Mouse (Mus musculus): ENCODE data around the gene Rtn4rl1. TPM values are rescaled to one million over a fixed set of nuclear protein-coding genes. Genes with fewer than 3 reads are reported as not detected.

The Rtn4rl1 gene
- polyA plus RNA-seq, 1 experiment from 2014 or later, result 12.7 TPM

DNA sequence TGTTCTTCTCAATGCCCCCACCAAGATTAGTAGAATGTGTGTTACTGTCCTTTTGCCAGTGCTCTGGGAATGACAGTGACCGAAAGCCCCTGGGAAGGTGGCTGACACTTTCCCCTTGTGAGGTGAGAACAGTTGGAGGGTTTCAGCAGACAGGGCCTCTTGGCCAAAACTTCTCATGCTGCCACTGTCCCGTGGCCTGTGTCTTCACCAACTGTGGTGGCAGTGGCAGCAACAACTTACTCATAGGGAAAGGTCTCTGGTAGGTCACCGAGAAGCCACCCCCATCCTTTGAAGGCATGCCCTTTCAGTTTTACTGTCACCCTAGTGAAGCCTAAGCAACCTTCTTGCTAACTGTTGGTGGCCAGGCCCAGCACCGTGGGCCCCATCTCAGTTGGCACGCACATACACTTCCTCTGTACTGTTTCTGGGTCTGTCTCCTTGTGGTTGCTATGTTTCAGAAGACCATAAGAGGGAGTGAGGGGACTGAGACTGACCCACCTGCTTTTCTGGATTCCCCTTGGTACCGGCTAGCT is 39.5 kb upstream of the Rtn4rl1 start:
- H3K27ac ChIP-seq (ENCODE audit: low read depth, low read length), result no peak overlapping the region

DNA sequence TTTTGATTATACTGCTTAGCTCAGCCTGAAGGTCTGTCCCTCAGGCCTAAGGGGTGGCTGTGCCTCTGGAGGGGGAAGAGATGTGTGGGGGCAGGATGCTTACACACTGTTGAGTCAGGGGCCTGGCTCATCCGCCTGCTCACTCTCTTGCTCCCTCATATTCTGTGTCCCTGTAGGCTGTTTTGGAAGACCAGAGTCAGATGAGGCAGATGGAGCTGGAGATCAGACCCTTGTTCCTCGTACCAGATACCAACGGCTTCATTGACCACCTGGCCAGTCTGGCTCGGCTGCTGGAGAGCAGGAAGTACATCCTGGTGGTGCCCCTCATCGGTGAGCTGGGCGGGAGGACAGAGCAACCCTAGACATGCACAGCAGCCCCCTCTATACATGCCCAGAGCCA is 37.6 kb upstream of the Rtn4rl1 start:
- Histone ChIP-seq H3K27me3 (ENCODE audit: control insufficient read depth, insufficient read depth, low read length) (no peaks in the 10 kb centered on the region), H3K9me3 (replicated peaks; ENCODE audit: control insufficient read depth, low read length) (no peaks in the 10 kb centered on the region), H3K36me3 (ENCODE audit: control insufficient read depth, insufficient read depth, low read length) (peaks cover 14% of the 10 kb centered on the region), H3K4me2 (no peak overlapping the region), H3K4me3 (ENCODE audit: low read depth, low read length) (no peak overlapping the region), H3K9ac (ENCODE audit: low read depth, low read length) (0 out of 2 replicates have a peak overlapping the region, but pooled peaks have one; percentile 22), H3K27ac (ENCODE audit: low read depth, low read length) (no peak overlapping the region), H3K4me1 (ENCODE audit: control insufficient read depth, insufficient read depth, low read length) (peaks cover 26% of the 10 kb centered on the region)
- no peak for ATAC-seq (replicated peaks; ENCODE audit: insufficient number of reproducible peaks, low FRiP score, low TSS enrichment)
- WGBS (ENCODE audit: insufficient replicate concordance), result 50% methylated on average over 6 of the region's 6 CpGs

More for the DNA sequence above, 39.5 kb upstream of the Rtn4rl1 start:
- Histone ChIP-seq H3K4me2 (no peak overlapping the region), H3K9ac (ENCODE audit: low read depth, low read length) (no peak overlapping the region), H3K27me3 (ENCODE audit: control insufficient read depth, insufficient read depth, low read length) (no peaks in the 10 kb centered on the region), H3K36me3 (ENCODE audit: control insufficient read depth, insufficient read depth, low read length) (peaks cover 4% of the 10 kb centered on the region), H3K4me1 (ENCODE audit: control insufficient read depth, insufficient read depth, low read length) (peaks cover 26% of the 10 kb centered on the region), H3K9me3 (replicated peaks; ENCODE audit: control insufficient read depth, low read length) (no peaks in the 10 kb centered on the region), H3K4me3 (ENCODE audit: low read depth, low read length) (no peak overlapping the region)
- ATAC-seq (replicated peaks; ENCODE audit: insufficient number of reproducible peaks, low FRiP score, low TSS enrichment), result no peak
- 75% methylated on average over 6 of the region's 6 CpGs for WGBS (ENCODE audit: insufficient replicate concordance)

DNA sequence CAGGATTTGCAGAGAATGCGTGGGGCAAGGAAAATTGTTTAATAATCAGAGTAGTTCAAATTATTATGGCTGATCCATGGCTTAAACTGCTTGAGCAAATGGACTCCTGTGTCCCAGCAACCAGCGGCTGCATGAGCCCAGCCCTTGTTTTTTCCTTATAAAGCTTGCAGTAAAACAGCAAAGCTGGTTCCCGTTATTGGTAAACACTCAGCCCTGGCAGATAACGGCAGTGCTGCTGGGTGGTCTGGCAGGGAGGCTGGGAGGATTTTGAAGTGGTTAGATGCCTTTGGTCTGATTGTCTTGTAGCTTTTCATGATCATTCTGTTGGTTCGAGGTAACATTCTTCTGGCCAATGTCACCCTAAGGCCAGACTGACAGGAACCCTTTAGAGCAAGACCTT is 37.2 kb upstream of the Rtn4rl1 start:
- H3K4me2 ChIP-seq, result no peak overlapping the region
- H3K9me3 ChIP-seq (replicated peaks; ENCODE audit: control insufficient read depth, low read length), result no peaks in the 10 kb centered on the region
- H3K27ac ChIP-seq (ENCODE audit: low read depth, low read length), result no peak overlapping the region
- H3K27me3 ChIP-seq (ENCODE audit: control insufficient read depth, insufficient read depth, low read length), result no peaks in the 10 kb centered on the region
- H3K36me3 ChIP-seq (ENCODE audit: control insufficient read depth, insufficient read depth, low read length), result peaks cover 14% of the 10 kb centered on the region
- no peak for ATAC-seq (replicated peaks; ENCODE audit: insufficient number of reproducible peaks, low FRiP score, low TSS enrichment)
- WGBS (ENCODE audit: insufficient replicate concordance), result 44% methylated on average over 5 of the region's 5 CpGs
- H3K9ac ChIP-seq (ENCODE audit: low read depth, low read length), result 0 out of 2 replicates have a peak overlapping the region, but pooled peaks have one; percentile 22
- H3K4me1 ChIP-seq (ENCODE audit: control insufficient read depth, insufficient read depth, low read length), result peaks cover 30% of the 10 kb centered on the region
- no peak overlapping the region for H3K4me3 ChIP-seq (ENCODE audit: low read depth, low read length)

DNA sequence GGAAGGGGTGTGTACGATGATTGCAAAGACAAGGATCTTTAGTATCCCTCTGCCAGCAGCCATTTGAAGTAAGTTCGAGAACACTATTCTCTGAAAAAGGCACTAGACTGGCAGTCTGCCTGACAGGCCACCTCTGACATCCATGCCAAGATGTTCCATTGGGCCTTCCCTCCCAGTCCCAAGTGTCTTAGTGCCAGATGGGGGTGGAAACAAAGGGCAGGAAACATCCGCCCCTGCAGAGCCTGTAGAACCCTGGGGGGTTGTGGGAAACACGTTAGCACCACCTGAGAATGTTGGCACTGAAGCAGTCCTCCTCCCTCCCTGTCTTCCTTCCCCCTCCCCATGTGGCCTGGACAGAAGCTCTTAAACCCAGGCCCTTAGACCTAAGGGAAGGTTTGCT is 36.5 kb upstream of the Rtn4rl1 start:
- Histone ChIP-seq H3K27ac (ENCODE audit: low read depth, low read length) (no peak overlapping the region), H3K9me3 (replicated peaks; ENCODE audit: control insufficient read depth, low read length) (no peaks in the 10 kb centered on the region), H3K36me3 (ENCODE audit: control insufficient read depth, insufficient read depth, low read length) (peaks cover 14% of the 10 kb centered on the region), H3K9ac (ENCODE audit: low read depth, low read length) (no peak overlapping the region), H3K4me1 (ENCODE audit: control insufficient read depth, insufficient read depth, low read length) (peaks cover 34% of the 10 kb centered on the region), H3K4me2 (no peak overlapping the region), H3K4me3 (ENCODE audit: low read depth, low read length) (no peak overlapping the region), H3K27me3 (ENCODE audit: control insufficient read depth, insufficient read depth, low read length) (no peaks in the 10 kb centered on the region)
- ATAC-seq (replicated peaks; ENCODE audit: insufficient number of reproducible peaks, low FRiP score, low TSS enrichment), result no peak
- 47% methylated on average over 4 of the region's 4 CpGs for WGBS (ENCODE audit: insufficient replicate concordance)

DNA sequence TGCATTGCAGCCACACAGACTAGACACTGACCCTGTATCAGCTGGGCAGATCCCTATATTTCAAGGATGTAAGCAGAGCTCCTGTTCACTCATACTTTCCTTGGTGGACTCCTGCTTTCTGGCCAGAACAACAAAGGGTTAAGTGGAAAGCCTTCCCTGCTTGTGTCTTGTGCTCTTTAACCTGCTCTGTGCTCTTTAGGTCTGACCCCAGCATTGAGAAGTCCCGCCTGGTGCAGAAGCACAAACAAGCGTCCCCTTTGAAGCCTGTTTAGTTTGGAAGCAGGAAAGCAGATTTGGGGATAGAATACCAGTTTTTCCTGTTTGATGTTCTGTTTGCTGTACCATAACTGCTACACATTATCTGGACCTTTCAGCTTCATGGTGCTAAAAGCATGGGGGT is 35.7 kb upstream of the Rtn4rl1 start:
- Histone ChIP-seq H3K27ac (ENCODE audit: low read depth, low read length) (no peak overlapping the region), H3K36me3 (ENCODE audit: control insufficient read depth, insufficient read depth, low read length) (peaks cover 14% of the 10 kb centered on the region), H3K9me3 (replicated peaks; ENCODE audit: control insufficient read depth, low read length) (no peaks in the 10 kb centered on the region), H3K4me1 (ENCODE audit: control insufficient read depth, insufficient read depth, low read length) (peaks cover 30% of the 10 kb centered on the region), H3K27me3 (ENCODE audit: control insufficient read depth, insufficient read depth, low read length) (no peaks in the 10 kb centered on the region), H3K4me2 (no peak overlapping the region), H3K9ac (ENCODE audit: low read depth, low read length) (no peak overlapping the region), H3K4me3 (ENCODE audit: low read depth, low read length) (no peak overlapping the region)
- 57% methylated on average over 2 of the region's 2 CpGs for WGBS (ENCODE audit: insufficient replicate concordance)
- no peak for ATAC-seq (replicated peaks; ENCODE audit: insufficient number of reproducible peaks, low FRiP score, low TSS enrichment)

DNA sequence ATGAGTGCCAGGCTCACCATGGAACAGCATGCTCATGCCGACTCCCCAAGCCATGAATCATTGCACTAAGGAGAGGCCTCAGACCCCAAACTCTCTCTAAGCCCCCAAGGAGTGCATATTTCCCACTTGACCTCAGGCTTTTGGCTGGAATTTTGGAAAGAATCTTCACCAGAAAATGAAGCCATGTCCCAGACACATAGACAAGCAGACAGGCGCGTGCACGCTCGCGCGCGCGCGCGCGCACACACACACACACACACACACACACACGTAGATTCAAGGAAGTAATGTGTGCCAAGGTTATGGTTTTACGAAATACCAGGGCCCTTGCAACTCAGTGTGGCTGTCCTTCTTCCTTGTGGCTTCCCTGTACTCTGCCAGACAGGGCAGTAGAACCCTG is 35.2 kb upstream of the Rtn4rl1 start:
- no peak for ATAC-seq (replicated peaks; ENCODE audit: insufficient number of reproducible peaks, low FRiP score, low TSS enrichment)
- Histone ChIP-seq H3K27ac (ENCODE audit: low read depth, low read length) (no peak overlapping the region), H3K9me3 (replicated peaks; ENCODE audit: control insufficient read depth, low read length) (no peaks in the 10 kb centered on the region), H3K27me3 (ENCODE audit: control insufficient read depth, insufficient read depth, low read length) (no peaks in the 10 kb centered on the region), H3K9ac (ENCODE audit: low read depth, low read length) (no peak overlapping the region), H3K4me3 (ENCODE audit: low read depth, low read length) (no peak overlapping the region), H3K4me2 (no peak overlapping the region), H3K36me3 (ENCODE audit: control insufficient read depth, insufficient read depth, low read length) (peaks cover 14% of the 10 kb centered on the region), H3K4me1 (ENCODE audit: control insufficient read depth, insufficient read depth, low read length) (peaks cover 30% of the 10 kb centered on the region)
- WGBS (ENCODE audit: insufficient replicate concordance), result 95% methylated on average over 14 of the region's 14 CpGs

DNA sequence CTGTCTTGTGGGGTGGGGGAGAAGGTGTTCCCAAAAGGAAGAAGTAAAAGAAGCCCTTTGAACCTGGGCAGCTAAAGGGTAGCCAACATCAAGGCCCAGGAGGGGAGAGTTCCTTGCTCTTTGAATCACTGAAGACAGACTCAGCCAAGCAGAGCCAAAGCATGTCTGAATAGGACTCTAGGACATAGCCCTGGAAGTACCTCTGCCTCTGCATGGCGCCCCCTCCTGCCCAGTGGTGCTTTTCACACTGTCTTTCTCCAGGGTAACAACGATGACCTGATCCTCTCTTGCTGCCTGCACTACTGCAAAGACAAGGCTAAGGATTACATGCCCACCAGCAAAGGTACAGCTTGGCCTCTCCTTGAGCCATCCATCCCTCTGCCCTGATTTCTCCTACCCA is 34.0 kb upstream of the Rtn4rl1 start:
- WGBS (ENCODE audit: insufficient replicate concordance), result 56% methylated on average over 2 of the region's 2 CpGs
- H3K4me2 ChIP-seq, result no peak overlapping the region
- no peak overlapping the region for H3K27ac ChIP-seq (ENCODE audit: low read depth, low read length)
- peaks cover 10% of the 10 kb centered on the region for H3K27me3 ChIP-seq (ENCODE audit: control insufficient read depth, insufficient read depth, low read length)
- no peak overlapping the region for H3K4me3 ChIP-seq (ENCODE audit: low read depth, low read length)
- peaks cover 14% of the 10 kb centered on the region for H3K36me3 ChIP-seq (ENCODE audit: control insufficient read depth, insufficient read depth, low read length)
- H3K9me3 ChIP-seq (replicated peaks; ENCODE audit: control insufficient read depth, low read length), result no peaks in the 10 kb centered on the region
- ATAC-seq (replicated peaks; ENCODE audit: insufficient number of reproducible peaks, low FRiP score, low TSS enrichment), result no peak
- H3K9ac ChIP-seq (ENCODE audit: low read depth, low read length), result no peak overlapping the region
- peaks cover 27% of the 10 kb centered on the region for H3K4me1 ChIP-seq (ENCODE audit: control insufficient read depth, insufficient read depth, low read length)

DNA sequence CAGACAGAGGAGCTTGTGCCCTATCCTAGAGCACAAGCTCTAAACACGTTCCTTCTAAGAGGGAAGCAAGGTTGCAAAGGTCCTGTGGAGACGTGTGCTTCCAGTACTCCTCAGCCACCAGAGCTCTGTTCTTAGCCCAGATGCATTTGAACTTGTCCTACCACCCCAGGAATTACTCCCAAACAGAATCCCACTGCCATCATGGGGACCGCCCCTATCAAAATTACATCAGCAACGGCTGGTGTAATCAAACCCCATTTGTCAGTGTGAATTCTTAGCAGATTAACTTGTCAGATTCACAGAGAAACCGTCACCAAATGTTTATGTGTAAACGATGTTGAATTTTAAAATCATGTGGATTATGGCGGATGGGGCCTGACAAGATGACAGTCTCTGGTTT is 32.6 kb upstream of the Rtn4rl1 start:
- Histone ChIP-seq H3K27ac (ENCODE audit: low read depth, low read length) (no peak overlapping the region), H3K4me3 (ENCODE audit: low read depth, low read length) (no peak overlapping the region), H3K27me3 (ENCODE audit: control insufficient read depth, insufficient read depth, low read length) (peaks cover 24% of the 10 kb centered on the region), H3K4me1 (ENCODE audit: control insufficient read depth, insufficient read depth, low read length) (peaks cover 39% of the 10 kb centered on the region), H3K9me3 (replicated peaks; ENCODE audit: control insufficient read depth, low read length) (no peaks in the 10 kb centered on the region), H3K9ac (ENCODE audit: low read depth, low read length) (0 out of 2 replicates have a peak overlapping the region, but pooled peaks have one; percentile 10), H3K4me2 (no peak overlapping the region), H3K36me3 (ENCODE audit: control insufficient read depth, insufficient read depth, low read length) (peaks cover 14% of the 10 kb centered on the region)
- WGBS (ENCODE audit: insufficient replicate concordance), result 70% methylated on average over 7 of the region's 7 CpGs
- no peak for ATAC-seq (replicated peaks; ENCODE audit: insufficient number of reproducible peaks, low FRiP score, low TSS enrichment)

DNA sequence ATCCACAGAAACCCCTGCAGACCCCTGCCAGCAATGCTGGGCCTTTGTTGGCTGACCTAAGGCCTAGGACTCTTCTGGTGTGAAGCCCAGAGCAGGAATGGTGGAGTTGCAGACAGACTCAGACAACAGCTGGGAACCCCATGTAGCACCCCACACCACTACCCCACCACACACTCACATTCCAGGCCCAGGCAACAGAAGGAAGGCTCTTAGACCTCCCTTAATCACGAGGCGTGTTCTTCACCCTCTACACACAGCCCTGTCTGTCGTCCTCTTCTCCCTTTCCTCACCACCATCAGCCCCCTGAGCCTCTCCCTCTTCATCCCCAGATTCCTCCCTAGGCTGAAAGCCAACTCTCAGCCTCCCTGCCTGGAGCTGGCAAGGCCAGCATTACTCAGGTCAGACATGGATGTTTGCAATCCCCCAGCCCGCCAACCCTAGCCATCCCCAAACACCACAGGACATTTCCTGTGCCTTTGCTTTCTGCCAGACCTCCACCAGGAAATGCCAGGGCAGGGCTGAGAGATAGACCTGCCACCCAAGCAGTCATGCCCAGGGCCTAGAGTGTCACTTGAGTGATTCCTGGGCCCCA is 32.1 kb upstream of the Rtn4rl1 start:
- no peak for ATAC-seq (replicated peaks; ENCODE audit: insufficient number of reproducible peaks, low FRiP score, low TSS enrichment)
- WGBS (ENCODE audit: insufficient replicate concordance), result 42% methylated on average over 4 of the region's 4 CpGs
- Histone ChIP-seq H3K27me3 (ENCODE audit: control insufficient read depth, insufficient read depth, low read length) (peaks cover 29% of the 10 kb centered on the region), H3K9me3 (replicated peaks; ENCODE audit: control insufficient read depth, low read length) (no peaks in the 10 kb centered on the region), H3K9ac (ENCODE audit: low read depth, low read length) (0 out of 2 replicates have a peak overlapping the region, but pooled peaks have one; percentile 10), H3K27ac (ENCODE audit: low read depth, low read length) (peak overlapping the region; percentile 15; the same call in 1 of the 2 replicates), H3K4me1 (ENCODE audit: control insufficient read depth, insufficient read depth, low read length) (peaks cover 39% of the 10 kb centered on the region), H3K36me3 (ENCODE audit: control insufficient read depth, insufficient read depth, low read length) (peaks cover 14% of the 10 kb centered on the region), H3K4me2 (no peak overlapping the region), H3K4me3 (ENCODE audit: low read depth, low read length) (no peak overlapping the region)
